In the genomic region with DNA sequence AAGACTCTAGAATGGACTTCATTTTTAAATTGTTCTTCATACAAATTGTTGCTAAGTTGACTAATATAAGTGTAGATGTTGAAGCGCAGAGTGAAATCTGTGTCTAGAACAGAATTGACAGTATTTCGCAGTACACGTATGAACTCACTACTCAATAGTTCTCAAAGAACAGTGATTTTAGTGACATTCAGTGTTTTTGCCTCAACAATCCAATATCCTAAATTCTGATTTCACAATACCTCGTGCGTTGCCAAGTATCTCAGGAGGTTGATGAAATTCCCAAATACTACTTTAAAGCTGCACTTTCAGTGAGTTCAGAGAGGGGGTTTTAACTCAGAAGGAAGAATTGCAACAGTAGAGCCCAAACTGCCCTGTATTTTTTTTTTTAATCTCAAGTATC, we compare ENCODE assay signal across 10 mouse cellular contexts. TPM values are rescaled to one million over a fixed set of nuclear protein-coding genes. Genes with fewer than 3 reads are reported as not detected.
DNase-seq lines count a peak whose midpoint lies in the region; ATAC-seq lines count a peak whose summit lies in the region.
"Had no signal": no experiment of that assay in that cellular context is flagged by ENCODE, and none has a peak within 500 bp of the region (broad histone marks: within the 10 kb centered on the region; RNA-seq: fewer than 3 reads in every experiment).

No protein-coding gene starts in this region.

- WGBS in heart, embryonic 11.5 days (ENCODE audit: insufficient replicate concordance): 91% methylated on average over 5 of the region's 5 CpGs
- 86% methylated on average over 5 of the region's 5 CpGs for WGBS in embryonic facial prominence, embryonic 14.5 days
- WGBS in intestine, embryonic 16.5 days: 81% methylated on average over 5 of the region's 5 CpGs
- WGBS in midbrain, embryonic 16.5 days: 86% methylated on average over 5 of the region's 5 CpGs

- H3K36me3 ChIP-seq in heart, embryonic 11.5 days (ENCODE audit: control insufficient read depth, insufficient read depth, low read length): peaks cover 13% of the 10 kb centered on the region
- H3K36me3 ChIP-seq in embryonic facial prominence, embryonic 14.5 days (ENCODE audit: control insufficient read depth, insufficient read depth, low read length): peaks cover 40% of the 10 kb centered on the region
- no peaks in the 10 kb centered on the region for H3K36me3 ChIP-seq in intestine, embryonic 16.5 days (ENCODE audit: control insufficient read depth, insufficient read depth, low read length)
- H3K36me3 ChIP-seq in midbrain, embryonic 16.5 days (ENCODE audit: control insufficient read depth, insufficient read depth, low read length): peaks cover 13% of the 10 kb centered on the region; the same call in 1 of the 2 replicates

- peak overlapping the region; percentile 65 for H3K4me2 ChIP-seq in heart, embryonic 11.5 days
- H3K4me2 ChIP-seq in embryonic facial prominence, embryonic 14.5 days (ENCODE audit: low read depth, low read length): peak overlapping the region; percentile 75
- H3K4me2 ChIP-seq in intestine, embryonic 16.5 days (ENCODE audit: low read depth, low read length): peak overlapping the region; percentile 67
- H3K4me2 ChIP-seq in midbrain, embryonic 16.5 days (ENCODE audit: low read length): peak overlapping the region; percentile 61

- 0 out of 2 replicates have a peak, but pooled peaks cover 3% of the 10 kb centered on the region for H3K4me1 ChIP-seq in heart, embryonic 11.5 days (ENCODE audit: control insufficient read depth, insufficient read depth, low read length)
- peaks cover 13% of the 10 kb centered on the region for H3K4me1 ChIP-seq in embryonic facial prominence, embryonic 14.5 days (ENCODE audit: control insufficient read depth, insufficient read depth, low read length)
- H3K4me1 ChIP-seq in intestine, embryonic 16.5 days (ENCODE audit: control insufficient read depth, insufficient read depth, low read length): peaks cover 5% of the 10 kb centered on the region; the same call in 1 of the 2 replicates
- peaks cover 20% of the 10 kb centered on the region for H3K4me1 ChIP-seq in midbrain, embryonic 16.5 days (ENCODE audit: control insufficient read depth, insufficient read depth, low read length)

- no peaks in the 10 kb centered on the region for H3K9me3 ChIP-seq in heart, embryonic 11.5 days (replicated peaks; ENCODE audit: control insufficient read depth, low read length)
- H3K9me3 ChIP-seq in embryonic facial prominence, embryonic 14.5 days (ENCODE audit: control insufficient read depth, low read length): no peaks in the 10 kb centered on the region
- H3K9me3 ChIP-seq in intestine, embryonic 16.5 days (ENCODE audit: control insufficient read depth, low read length): no peaks in the 10 kb centered on the region
- no peaks in the 10 kb centered on the region for H3K9me3 ChIP-seq in midbrain, embryonic 16.5 days (replicated peaks; ENCODE audit: control insufficient read depth, low read length, poor library complexity, severe bottlenecking)
- H3K9me3 ChIP-seq: G1E had no signal

- H3K9ac ChIP-seq in heart, embryonic 11.5 days (ENCODE audit: low read depth, low read length): no peak overlapping the region
- H3K9ac ChIP-seq in embryonic facial prominence, embryonic 14.5 days (ENCODE audit: low read depth, low read length): peak overlapping the region; percentile 82; the same call in 1 of the 2 replicates
- 0 out of 2 replicates have a peak overlapping the region, but pooled peaks have one; percentile 85 for H3K9ac ChIP-seq in intestine, embryonic 16.5 days (ENCODE audit: low read depth, low read length)
- 0 out of 2 replicates have a peak overlapping the region, but pooled peaks have one; percentile 6 for H3K9ac ChIP-seq in midbrain, embryonic 16.5 days (ENCODE audit: low read depth, low read length)

- ATAC-seq in heart, embryonic 11.5 days (replicated peaks; ENCODE audit: insufficient number of reproducible peaks, low FRiP score, low TSS enrichment): no peak
- no peak for ATAC-seq in embryonic facial prominence, embryonic 14.5 days (ENCODE audit: low read depth)
- no peak for ATAC-seq in intestine, embryonic 16.5 days
- no peak for ATAC-seq in midbrain, embryonic 16.5 days

- H3K27me3 ChIP-seq in heart, embryonic 11.5 days (ENCODE audit: control insufficient read depth, insufficient read depth, low read length): no peaks in the 10 kb centered on the region
- no peaks in the 10 kb centered on the region for H3K27me3 ChIP-seq in embryonic facial prominence, embryonic 14.5 days (replicated peaks; ENCODE audit: control insufficient read depth, insufficient read depth, low read length)
- H3K27me3 ChIP-seq in intestine, embryonic 16.5 days (replicated peaks; ENCODE audit: control insufficient read depth, insufficient read depth, low read length): no peaks in the 10 kb centered on the region
- no peaks in the 10 kb centered on the region for H3K27me3 ChIP-seq in midbrain, embryonic 16.5 days (ENCODE audit: control insufficient read depth, insufficient read depth, low read depth, low read length)

- no peak overlapping the region for H3K27ac ChIP-seq in heart, embryonic 11.5 days (ENCODE audit: low read depth, low read length)
- H3K27ac ChIP-seq in embryonic facial prominence, embryonic 14.5 days (replicated peaks; ENCODE audit: low read depth, low read length): no peak overlapping the region
- H3K27ac ChIP-seq in intestine, embryonic 16.5 days (ENCODE audit: low read length): no peak overlapping the region
- H3K27ac ChIP-seq in midbrain, embryonic 16.5 days (ENCODE audit: low read length): no peak overlapping the region

- DNase-seq in heart, adult 8-10 months (ENCODE audit: low spot score): no peak
- DNase-seq in embryonic facial prominence, embryonic 14.5 days (ENCODE audit: low spot score): no peak
- DNase-seq in urinary bladder, adult 2 months (ENCODE audit: low spot score): no peak
- no peak for DNase-seq in kidney, postnatal 4 days
- DNase-seq in adrenal gland, postnatal 25 days: no peak

- H3K4me3 ChIP-seq in heart, embryonic 11.5 days (ENCODE audit: low read depth, low read length): peak overlapping the region; percentile 93
- H3K4me3 ChIP-seq in embryonic facial prominence, embryonic 14.5 days (ENCODE audit: low read depth, low read length): peak overlapping the region; percentile 82
- H3K4me3 ChIP-seq in intestine, embryonic 16.5 days (ENCODE audit: low read length): peak overlapping the region; percentile 88
- peak overlapping the region; percentile 90 for H3K4me3 ChIP-seq in midbrain, embryonic 16.5 days (ENCODE audit: low read depth, low read length)

RNA-seq across cellular contexts. Expression of a gene that starts 1.4 kb away (rescaled TPM):
- polyA plus RNA-seq in heart, embryonic 11.5 days (2014; fragmentation: Nextera tagmentation; extraction: Ambion mirVana): 262 and 263 TPM in 2 replicates
- total RNA-seq in heart, adult 8-10 months (2022): 100 to 1,000 TPM; 165 to 183 (median 182) TPM
- polyA plus RNA-seq in embryonic facial prominence, embryonic 14.5 days (2014; fragmentation: Nextera tagmentation; extraction: Ambion mirVana): 207 and 210 TPM in 2 replicates
- 409 and 416 TPM in 2 replicates for polyA plus RNA-seq in intestine, embryonic 16.5 days (2015; fragmentation: Nextera tagmentation; extraction: Ambion mirVana)
- 248 and 250 TPM in 2 replicates for polyA plus RNA-seq in midbrain, embryonic 16.5 days (2015; fragmentation: Nextera tagmentation; extraction: Ambion mirVana)
- 135 and 146 TPM in 2 replicates for polyA plus RNA-seq in urinary bladder, adult 2 months (2012; rRNA removed)
- 248 and 259 TPM in 2 replicates for total RNA-seq in adrenal gland, postnatal 25 days (2021)

RNA-seq across cellular contexts. Expression of a gene that starts 37.3 kb away (rescaled TPM):
- polyA plus RNA-seq in heart, embryonic 11.5 days (2014; fragmentation: Nextera tagmentation; extraction: Ambion mirVana): 15.7 and 16.2 TPM in 2 replicates
- total RNA-seq in heart, adult 8-10 months (2022): 1 to 10 TPM; 2.6 to 4.9 (median 3.5) TPM
- polyA plus RNA-seq in embryonic facial prominence, embryonic 14.5 days (2014; fragmentation: Nextera tagmentation; extraction: Ambion mirVana): 19.9 and 22.8 TPM in 2 replicates
- 3.3 and 4.8 TPM in 2 replicates for polyA plus RNA-seq in intestine, embryonic 16.5 days (2015; fragmentation: Nextera tagmentation; extraction: Ambion mirVana)
- 42.6 and 55.6 TPM in 2 replicates for polyA plus RNA-seq in midbrain, embryonic 16.5 days (2015; fragmentation: Nextera tagmentation; extraction: Ambion mirVana)
- 4.9 and 7.2 TPM in 2 replicates for polyA plus RNA-seq in urinary bladder, adult 2 months (2012; rRNA removed)
- 1.00 and 1.9 TPM in 2 replicates for total RNA-seq in adrenal gland, postnatal 25 days (2021)
- total RNA-seq: common myeloid progenitor, adult 5-6 weeks had no signal
- polyA plus RNA-seq: G1E had no signal

RNA-seq across cellular contexts. Expression of a gene that starts 56.2 kb away (rescaled TPM):
- 26.2 and 31.5 TPM in 2 replicates for polyA plus RNA-seq in heart, embryonic 11.5 days (2014; fragmentation: Nextera tagmentation; extraction: Ambion mirVana)
- total RNA-seq in heart, adult 8-10 months (2022): 10 to 100 TPM; 21.7 to 28.3 (median 24.5) TPM
- 25.8 and 31.0 TPM in 2 replicates for polyA plus RNA-seq in embryonic facial prominence, embryonic 14.5 days (2014; fragmentation: Nextera tagmentation; extraction: Ambion mirVana)
- 24.8 and 27.1 TPM in 2 replicates for polyA plus RNA-seq in intestine, embryonic 16.5 days (2015; fragmentation: Nextera tagmentation; extraction: Ambion mirVana)
- 61.6 and 62.6 TPM in 2 replicates for polyA plus RNA-seq in midbrain, embryonic 16.5 days (2015; fragmentation: Nextera tagmentation; extraction: Ambion mirVana)
- 15.5 and 17.9 TPM in 2 replicates for polyA plus RNA-seq in urinary bladder, adult 2 months (2012; rRNA removed)
- 30.9 and 36.0 TPM in 2 replicates for total RNA-seq in adrenal gland, postnatal 25 days (2021)

RNA-seq across cellular contexts. Expression of a gene that starts 56.3 kb away (rescaled TPM):
- polyA plus RNA-seq in heart, embryonic 11.5 days (2014; fragmentation: Nextera tagmentation; extraction: Ambion mirVana): 331 and 358 TPM in 2 replicates
- total RNA-seq in heart, adult 8-10 months (2022): 1,000 to 10,000 TPM in 1 of 4 experiments, 100 to 1,000 TPM in 3; 876 to 1,074 (median 969) TPM
- 203 and 206 TPM in 2 replicates for polyA plus RNA-seq in embryonic facial prominence, embryonic 14.5 days (2014; fragmentation: Nextera tagmentation; extraction: Ambion mirVana)
- polyA plus RNA-seq in intestine, embryonic 16.5 days (2015; fragmentation: Nextera tagmentation; extraction: Ambion mirVana): 301 and 316 TPM in 2 replicates
- 206 and 208 TPM in 2 replicates for polyA plus RNA-seq in midbrain, embryonic 16.5 days (2015; fragmentation: Nextera tagmentation; extraction: Ambion mirVana)
- polyA plus RNA-seq in urinary bladder, adult 2 months (2012; rRNA removed): 153 and 162 TPM in 2 replicates
- total RNA-seq in adrenal gland, postnatal 25 days (2021): 313 and 358 TPM in 2 replicates
